Mouse (Mus musculus): Measurements from ENCODE around the gene Dand5.

The Dand5 gene

GRCm38 (mm10) chr8:84822723-84823122 is at the start of gene Dand5:
Dand5 (minus strand) TSS chr8:84822823.
- in situ Hi-C loops (cut with MboI; ENCODE audit: unreplicated experiment in 2 of 2), result loop anchor here (25.0 kb wide), 2 partner anchors 460 to 535 kb away; no protein-coding TSS in a partner anchor

- in situ Hi-C loops (cut with MboI; ENCODE audit: unreplicated experiment in 2 of 2), result no loop called here
Observed at GRCm38 (mm10) chr8:84871376-84872308, 49.0 kb upstream of the Dand5 start, which contains the start of gene Syce2. Syce2 (plus strand) TSS chr8:84872111.

GRCm38 (mm10) chr8:84856864-84857441 is 34.3 kb upstream of the Dand5 start, which contains the start of gene Farsa:
Farsa (plus strand) TSS chr8:84856989.
- in situ Hi-C loops (cut with MboI; ENCODE audit: unreplicated experiment in 2 of 2), result no loop called here

- in situ Hi-C loops (cut with MboI; ENCODE audit: unreplicated experiment in 2 of 2), result no loop called here
Observed at GRCm38 (mm10) chr8:84856434-84856833, 33.8 kb upstream of the Dand5 start.

GRCm38 (mm10) chr8:84847684-84848435 is 25.2 kb upstream of the Dand5 start:
- in situ Hi-C loops (cut with MboI; ENCODE audit: unreplicated experiment in 2 of 2), result loop anchor here (10.0 to 25.0 kb wide), 4 partner anchors 57 to 1111 kb away; partner anchors contain the start of genes Gm49661 (in 2 of the 2), Prdx2 (in 2 of the 2), Rnaseh2a (in 2 of the 2) and Adgre5 (in 1 of the 2)

GRCm38 (mm10) chr8:84846722-84847572 is 24.3 kb upstream of the Dand5 start, which contains the start of gene Calr:
Calr (minus strand) TSS chr8:84846934.
- in situ Hi-C loops (cut with MboI; ENCODE audit: unreplicated experiment in 2 of 2), result loop anchor here (10.0 to 25.0 kb wide), 4 partner anchors 58 to 1110 kb away; partner anchors contain the start of genes Gm49661 (in 2 of the 2), Prdx2 (in 2 of the 2), Rnaseh2a (in 2 of the 2) and Adgre5 (in 1 of the 2)

GRCm38 (mm10) chr8:84846094-84846721 is 23.6 kb upstream of the Dand5 start:
- in situ Hi-C loops (cut with MboI; ENCODE audit: unreplicated experiment in 2 of 2), result loop anchor here (10.0 to 25.0 kb wide), 4 partner anchors 59 to 1109 kb away; partner anchors contain the start of genes Gm49661 (in 2 of the 2), Prdx2 (in 2 of the 2), Rnaseh2a (in 2 of the 2) and Adgre5 (in 1 of the 2)

GRCm38 (mm10) chr8:84845355-84846093 is 22.9 kb upstream of the Dand5 start:
- in situ Hi-C loops (cut with MboI; ENCODE audit: unreplicated experiment in 2 of 2), result loop anchor here (10.0 to 25.0 kb wide), 4 partner anchors 59 to 1108 kb away; partner anchors contain the start of genes Gm49661 (in 2 of the 2), Prdx2 (in 2 of the 2), Rnaseh2a (in 2 of the 2) and Adgre5 (in 1 of the 2)

- in situ Hi-C loops (cut with MboI; ENCODE audit: unreplicated experiment in 2 of 2), result loop anchor here (5.0 to 25.0 kb wide), 5 partner anchors 60 to 1107 kb away; partner anchors contain the start of genes Dnase2a (in 2 of the 2), Gm49661 (in 2 of the 2), Prdx2 (in 2 of the 2) and Rnaseh2a (in 2 of the 2)
Observed at GRCm38 (mm10) chr8:84844397-84845070, 21.9 kb upstream of the Dand5 start.

- in situ Hi-C loops (cut with MboI; ENCODE audit: unreplicated experiment in 2 of 2), result loop anchor here (5.0 to 25.0 kb wide), 5 partner anchors 63 to 1104 kb away; partner anchors contain the start of genes Dnase2a (in 2 of the 2), Gm49661 (in 2 of the 2), Prdx2 (in 2 of the 2) and Rnaseh2a (in 2 of the 2)
Observed at GRCm38 (mm10) chr8:84841514-84841913, 18.9 kb upstream of the Dand5 start.

GRCm38 (mm10) chr8:84840248-84840999 is 17.8 kb upstream of the Dand5 start, which contains the start of gene Rad23a:
Rad23a (minus strand) TSS chr8:84840665.
- in situ Hi-C loops (cut with MboI; ENCODE audit: unreplicated experiment in 2 of 2), result loop anchor here (5.0 to 25.0 kb wide), 5 partner anchors 64 to 1103 kb away; partner anchors contain the start of genes Dnase2a (in 2 of the 2), Gm49661 (in 2 of the 2), Prdx2 (in 2 of the 2) and Rnaseh2a (in 2 of the 2)

- in situ Hi-C loops (cut with MboI; ENCODE audit: unreplicated experiment in 2 of 2), result loop anchor here (5.0 to 25.0 kb wide), 5 partner anchors 65 to 1103 kb away; partner anchors contain the start of genes Dnase2a (in 2 of the 2), Gm49661 (in 2 of the 2), Prdx2 (in 2 of the 2) and Rnaseh2a (in 2 of the 2)
Observed at GRCm38 (mm10) chr8:84839875-84840247, 17.2 kb upstream of the Dand5 start.

- in situ Hi-C loops (cut with MboI; ENCODE audit: unreplicated experiment in 2 of 2), result loop anchor here in 1 of 2 experiments (25.0 kb wide), 1 partner anchor 1102 kb away; the partner anchor contains the start of gene Adgre5
Observed at GRCm38 (mm10) chr8:84839411-84839810, 16.8 kb upstream of the Dand5 start.

- in situ Hi-C loops (cut with MboI; ENCODE audit: unreplicated experiment in 2 of 2), result loop anchor here in 1 of 2 experiments (25.0 kb wide), 1 partner anchor 1101 kb away; the partner anchor contains the start of gene Adgre5
Observed at GRCm38 (mm10) chr8:84838513-84838912, 15.9 kb upstream of the Dand5 start.

GRCm38 (mm10) chr8:84837912-84838470 is 15.4 kb upstream of the Dand5 start:
- in situ Hi-C loops (cut with MboI; ENCODE audit: unreplicated experiment in 2 of 2), result loop anchor here in 1 of 2 experiments (25.0 kb wide), 1 partner anchor 1101 kb away; the partner anchor contains the start of gene Adgre5
